Mouse (Mus musculus) ES-E14 (cell line): ENCODE measurements around the gene Tpcn2.

ENCODE experiments used
- CHD2 ChIP-seq: IDR thresholded peaks from 2 replicates; pipeline ENCODE4 v1.6.1; 2014; ENCODE audit warnings: mild to moderate bottlenecking, low read depth, low read length, inconsistent platforms
- HCFC1 ChIP-seq: IDR thresholded peaks from 2 replicates; pipeline ENCODE4 v1.6.1; 2012; ENCODE audit warnings: low read length, inconsistent platforms, borderline replicate concordance; ENCODE audit not compliant: insufficient read depth
- MAFK ChIP-seq: IDR thresholded peaks from 2 replicates; pipeline ENCODE4 v1.6.1; 2014; ENCODE audit warnings: mild to moderate bottlenecking, low read depth, low read length, inconsistent platforms; ENCODE audit not compliant: insufficient read depth
- ZC3H11A ChIP-seq: IDR thresholded peaks from 2 replicates; pipeline ENCODE4 v1.6.1; 2012; ENCODE audit warnings: low read depth, mild to moderate bottlenecking, inconsistent platforms, low read length, borderline replicate concordance
- ZNF384 ChIP-seq: IDR thresholded peaks from 2 replicates; pipeline ENCODE4 v1.6.1; 2012; ENCODE audit warnings: low read depth, low read length, inconsistent platforms

DNA sequence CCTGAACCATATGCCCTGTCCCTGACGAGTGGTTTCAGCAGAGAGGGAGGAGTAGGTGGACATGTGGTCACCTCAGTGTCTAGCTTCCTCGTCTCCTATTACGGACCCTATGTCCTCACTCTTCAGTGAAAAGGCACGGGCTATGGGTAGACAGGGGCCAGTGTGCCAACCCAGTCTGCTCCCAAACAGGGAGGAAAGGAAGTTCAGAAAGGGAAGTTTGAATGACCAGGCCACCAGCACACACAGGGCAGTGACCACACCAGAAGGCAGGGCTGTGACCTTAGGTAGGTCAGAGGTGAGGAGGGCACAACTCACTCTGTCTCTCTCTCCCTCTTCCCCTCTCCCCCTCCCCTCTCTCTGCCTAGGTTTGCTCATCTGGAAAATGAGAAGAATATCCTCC, 770 bp downstream of the Tpcn2 start:
- no peak for TF ChIP-seq HCFC1
- no peak for TF ChIP-seq CHD2
- no peak for TF ChIP-seq ZNF384
- TF ChIP-seq ZC3H11A, result no peak
- no peak for TF ChIP-seq MAFK
